Mouse (Mus musculus): ENCODE measurements around the gene Tecr.

DNA sequence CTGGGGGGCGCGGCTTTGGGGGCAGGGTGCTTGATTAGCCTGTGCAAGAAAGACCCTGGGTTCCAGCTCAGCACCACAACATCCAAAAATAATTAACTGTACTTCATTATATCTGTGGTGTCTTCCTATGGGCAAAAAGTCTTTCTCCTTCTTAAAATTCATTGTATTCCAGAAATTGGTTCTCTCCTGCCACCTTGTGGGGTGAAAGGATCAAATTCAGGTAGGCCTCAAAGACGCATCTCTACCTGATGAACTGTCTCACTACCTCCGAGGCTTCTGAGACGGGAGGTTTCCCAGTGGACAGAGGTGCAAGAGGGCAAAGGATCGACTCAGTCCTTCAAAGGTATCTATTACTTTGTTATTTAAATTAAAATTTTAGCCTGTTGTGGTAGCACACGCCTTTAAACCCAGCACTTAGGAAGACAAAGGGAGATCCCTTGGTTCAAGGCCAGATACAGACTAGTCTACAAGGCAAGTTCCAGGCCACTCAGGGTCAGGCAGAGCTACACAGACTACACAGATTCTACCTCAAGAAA lies 17.2 kb downstream of the Tecr start:
- TF ChIP-seq CTCF (IDR thresholded peaks at IDR 0.05; ENCODE audit: borderline replicate concordance, extremely low read depth, insufficient read depth, insufficient read length), result no peak
- TF ChIP-seq POLR2A (IDR thresholded peaks at IDR 0.05; ENCODE audit: borderline replicate concordance, extremely low read depth, insufficient read depth, insufficient read length, poor library complexity, severe bottlenecking), result no peak

Data from brain, embryonic 14.5 days (tissue).